Mouse (Mus musculus) heart, adult 2 months (tissue): ENCODE measurements at regions not wholly inside any gene's neighbourhood (a gene's known extent, or its start where the extent isn't known, plus 50 kb on each side); places are given as distances from the start of the nearest gene placed in this dataset.

Source experiments
- CTCF ChIP-seq: fragments of 200-600 bp; IDR thresholded peaks from 2 replicates; pipeline ENCODE4 v1.8.1; 2022; ENCODE audit warnings: antibody characterized with exemption, mild to moderate bottlenecking, moderate library complexity
- EP300 ChIP-seq: fragments of 200-500 bp; IDR thresholded peaks from 2 replicates; pipeline ENCODE4 v1.6.1; 2011; ENCODE audit warnings: low read depth, low read length, control low read depth; ENCODE audit not compliant: insufficient read depth
- POLR2A ChIP-seq: fragments of 200-500 bp; IDR thresholded peaks from 2 replicates; pipeline ENCODE4 v1.6.1; 2011; ENCODE audit warnings: mild to moderate bottlenecking, low read depth, low read length, control low read depth; ENCODE audit not compliant: insufficient read depth

DNA sequence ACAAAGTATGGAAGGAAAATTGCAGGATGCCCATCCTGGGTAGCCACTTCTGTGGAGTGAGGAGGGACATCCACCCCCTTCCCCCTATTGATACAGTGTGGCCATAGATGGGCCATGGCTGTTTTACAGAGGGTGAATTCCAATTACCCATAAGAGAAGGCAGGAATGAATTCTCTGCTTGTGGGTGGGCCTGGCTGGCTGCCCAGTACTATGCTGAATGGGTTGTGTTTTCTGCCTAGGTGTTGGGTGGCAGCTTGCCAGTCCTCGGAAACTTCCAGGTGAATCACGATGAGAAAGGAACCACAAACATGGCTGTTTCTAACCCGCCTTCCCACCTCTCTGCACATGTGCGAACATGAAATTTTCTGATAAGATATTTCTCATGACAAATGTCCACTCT is 109.0 kb upstream of the Veph1 start:
- TF ChIP-seq EP300 (no peak), CTCF (no peak), POLR2A (no peak)
